Mouse (Mus musculus): ENCODE results near the gene Smg6. TPM values are rescaled to one million over a fixed set of nuclear protein-coding genes. Genes with fewer than 3 reads are reported as not detected.
"Not testable (repeated sequence)": the region's sequence is repeated elsewhere in the genome, so short reads cannot be mapped to it uniquely, and the experiment has no call there.

Gene Smg6
- total RNA-seq, 2 experiments from 2014 or later = 24.1 to 25.3 TPM

DNA sequence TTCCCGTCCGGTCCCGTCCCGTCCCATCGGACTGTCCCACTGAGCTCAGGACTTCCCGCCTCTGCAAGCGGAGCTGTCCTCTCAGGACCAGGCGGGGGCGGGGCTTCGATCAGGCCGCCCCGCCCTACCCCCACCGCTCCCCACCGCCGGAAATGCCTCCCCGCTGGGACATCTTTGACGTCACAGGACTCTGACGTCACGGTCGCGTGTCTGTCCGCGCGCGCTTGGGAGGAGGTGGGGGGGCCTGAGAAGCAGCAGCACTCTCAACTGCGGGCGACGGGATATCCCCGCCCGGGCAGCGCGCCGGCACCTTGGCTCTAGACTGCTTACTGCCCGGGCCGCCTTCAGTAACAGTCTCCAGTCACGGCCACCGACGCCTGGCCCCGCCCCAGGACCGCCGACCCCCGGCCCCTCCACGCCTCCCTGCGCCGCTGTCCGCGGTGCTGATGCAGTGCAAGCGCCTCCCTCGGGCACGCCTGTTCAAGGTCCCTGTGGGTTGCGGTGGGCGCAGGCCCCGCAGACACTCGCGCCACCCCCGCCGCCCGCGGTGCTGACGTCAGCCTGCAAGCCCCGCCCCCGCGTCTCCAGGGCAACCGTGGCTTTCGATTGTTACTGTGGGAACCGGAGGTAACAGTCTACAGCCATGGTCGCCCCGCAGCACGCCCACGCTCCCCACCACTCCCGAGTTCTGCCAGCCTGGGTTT is 247.6 kb downstream of the Smg6 start:
- DNase-seq = peak; percentile 84 to 91
- intact Hi-C loops (cut with DNase I) = loop anchor here (10.0 kb wide), 2 partner anchors 222 to 292 kb away; partner anchors contain the start of gene Tlcd2

DNA sequence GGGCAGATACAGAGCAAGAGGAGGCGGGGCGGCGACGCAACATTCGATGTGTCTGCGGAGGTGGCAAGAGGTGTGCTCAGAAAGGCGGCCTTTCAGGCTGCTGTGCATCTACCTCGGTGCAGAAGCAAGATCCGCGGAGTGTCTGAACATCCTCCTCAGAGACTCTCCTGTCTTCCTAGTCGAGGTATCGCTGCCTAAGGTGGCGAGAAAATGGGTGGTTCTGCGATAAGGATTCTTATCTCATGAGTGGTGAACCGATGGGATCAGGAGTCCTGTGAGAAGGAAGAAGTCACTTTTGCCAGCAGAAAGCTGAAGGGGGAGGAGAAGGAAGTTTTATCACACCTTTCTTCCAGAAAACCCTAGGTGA is 248.2 kb downstream of the Smg6 start:
- intact Hi-C loops (cut with DNase I) = loop anchor here (10.0 kb wide), 2 partner anchors 221 to 291 kb away; partner anchors contain the start of gene Tlcd2

DNA sequence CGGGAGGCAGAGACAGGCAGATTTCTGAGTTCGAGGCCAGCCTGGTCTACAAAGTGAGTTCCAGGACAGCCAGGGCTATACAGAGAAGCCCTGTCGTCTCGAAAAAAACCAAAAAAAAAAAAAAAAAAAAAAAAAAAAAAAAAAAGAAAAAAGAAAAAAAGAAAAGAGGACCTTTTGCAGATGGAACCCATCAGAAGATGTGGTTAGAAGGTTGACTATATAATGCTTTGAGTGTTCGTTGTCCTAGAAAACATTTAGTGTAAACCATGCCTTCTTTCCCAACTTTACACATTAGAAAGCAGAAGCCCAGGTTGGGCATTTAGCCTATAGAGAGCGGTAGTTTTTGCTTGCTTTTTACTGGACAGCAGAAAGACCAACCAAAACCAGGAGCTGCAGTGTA is 249.0 kb downstream of the Smg6 start:
- not testable (repeated sequence) for DNase-seq

More for the DNA sequence above, 248.2 kb downstream of the Smg6 start:
- DNase-seq = no peak

DNA sequence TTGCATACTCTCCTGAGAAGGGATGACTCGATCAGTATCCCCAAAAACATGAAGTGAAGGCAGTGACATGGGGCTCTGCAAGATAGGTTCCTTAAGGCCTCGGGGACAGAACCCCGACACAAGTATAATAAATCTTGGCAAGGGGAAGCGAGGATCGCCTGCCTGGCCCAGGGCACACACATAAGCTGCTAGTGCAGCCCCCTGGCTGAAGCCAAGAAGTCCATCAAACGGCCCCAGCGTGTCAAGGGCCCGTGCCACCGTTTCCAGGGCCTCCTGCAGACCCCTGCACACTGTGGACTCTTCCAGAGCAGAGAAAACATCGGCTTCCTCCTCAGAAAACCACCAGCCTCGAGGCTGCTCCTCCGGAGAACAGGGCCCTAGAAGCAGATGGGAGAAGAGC is 252.4 kb downstream of the Smg6 start:
- intact Hi-C loops (cut with DNase I) = loop anchor here (1.0 to 10.0 kb wide), 3 partner anchors 113 to 287 kb away; partner anchors contain the start of gene Tlcd2
- peak in 1 of 2 experiments; percentile 16 for DNase-seq

More for the DNA sequence above, 249.0 kb downstream of the Smg6 start:
- intact Hi-C loops (cut with DNase I) = loop anchor here (10.0 kb wide), 2 partner anchors 220 to 290 kb away; partner anchors contain the start of gene Tlcd2

DNA sequence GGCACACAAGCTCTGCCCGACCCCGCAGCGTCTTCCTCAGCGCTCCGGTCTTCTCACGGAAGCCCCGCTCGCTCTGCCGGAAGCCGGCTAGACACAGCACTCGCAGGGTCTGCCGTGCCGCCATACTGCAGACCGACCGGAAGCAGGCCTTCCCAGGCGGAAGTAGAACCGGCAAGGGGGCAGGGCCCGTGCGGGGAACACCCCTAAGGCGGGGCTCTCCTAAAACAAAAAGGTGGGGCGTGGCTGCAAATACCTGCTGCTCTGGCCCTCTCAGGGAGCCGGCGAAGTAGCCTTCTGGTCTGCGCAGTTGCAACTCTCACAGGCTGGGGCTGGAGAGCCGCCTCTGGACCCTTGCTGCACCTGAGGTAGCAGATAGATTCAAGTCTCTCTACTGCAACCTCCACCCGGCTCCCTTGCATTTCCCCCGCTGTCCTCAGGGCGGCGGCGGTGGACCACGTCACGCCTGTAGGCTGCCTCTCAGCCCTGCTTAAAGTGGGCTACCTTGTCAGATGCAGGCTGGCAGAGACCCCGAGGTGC is 253.1 kb downstream of the Smg6 start, which contains the start of gene Ovca2:
Gene Ovca2, minus strand, starts transcription at position 164 of the 537 bp plus-strand sequence.
- intact Hi-C loops (cut with DNase I) = loop anchor here (1.0 to 10.0 kb wide), 3 partner anchors 113 to 286 kb away; partner anchors contain the start of gene Tlcd2
- peak; percentile 91 to 94 for DNase-seq

DNA sequence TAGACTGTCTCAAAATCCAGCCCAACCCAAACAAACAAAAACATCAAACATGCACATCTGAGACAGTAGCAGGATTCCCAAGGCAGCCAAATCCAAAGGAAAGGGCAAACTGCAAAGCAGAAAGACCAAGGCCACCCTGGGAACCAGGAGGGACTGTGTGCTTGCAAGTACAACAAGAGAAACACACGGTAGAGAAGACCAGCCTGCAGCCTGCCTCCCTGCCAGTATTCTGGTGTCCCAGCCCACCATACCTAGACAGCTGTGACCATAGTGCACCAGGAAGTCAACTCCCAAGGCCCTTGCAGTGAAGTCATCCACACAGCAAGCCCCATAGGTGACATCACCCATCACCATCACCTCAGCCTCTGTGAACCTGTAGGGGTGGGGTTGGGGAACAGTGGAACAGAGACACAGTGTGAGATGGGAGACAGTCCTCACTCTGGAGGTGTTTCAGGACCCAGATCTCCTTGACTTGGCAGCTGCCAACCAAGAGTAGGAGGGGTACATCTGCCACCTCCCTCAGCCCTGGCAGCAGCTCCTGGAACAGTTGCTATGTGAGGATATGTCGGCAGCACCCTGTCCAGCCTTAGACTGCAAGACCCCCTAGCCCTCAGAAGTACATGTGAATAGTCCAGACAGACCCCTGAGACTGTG is 258.4 kb downstream of the Smg6 start:
- intact Hi-C loops (cut with DNase I) = no loop called here
- no peak for DNase-seq

DNA sequence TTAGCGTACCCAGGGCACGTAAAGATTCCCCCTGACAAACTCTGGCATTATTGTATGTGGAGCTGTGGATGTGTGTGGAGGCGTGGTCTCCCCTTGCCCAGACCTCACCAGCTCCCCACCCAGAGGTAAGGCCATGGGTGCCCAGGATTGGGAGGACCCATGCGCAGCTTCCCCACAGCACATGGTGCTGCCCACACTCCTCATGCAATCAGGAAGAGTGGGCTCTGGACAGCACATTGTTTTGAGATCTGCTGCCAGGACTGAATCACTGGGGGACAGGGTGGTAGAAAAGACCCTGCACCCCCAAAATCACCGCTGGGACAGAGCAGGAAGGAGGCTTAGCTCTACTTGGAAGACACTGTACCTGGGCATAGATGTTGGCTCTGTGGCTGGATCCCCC is 258.9 kb downstream of the Smg6 start:
- DNase-seq = no peak
- intact Hi-C loops (cut with DNase I) = no loop called here

DNA sequence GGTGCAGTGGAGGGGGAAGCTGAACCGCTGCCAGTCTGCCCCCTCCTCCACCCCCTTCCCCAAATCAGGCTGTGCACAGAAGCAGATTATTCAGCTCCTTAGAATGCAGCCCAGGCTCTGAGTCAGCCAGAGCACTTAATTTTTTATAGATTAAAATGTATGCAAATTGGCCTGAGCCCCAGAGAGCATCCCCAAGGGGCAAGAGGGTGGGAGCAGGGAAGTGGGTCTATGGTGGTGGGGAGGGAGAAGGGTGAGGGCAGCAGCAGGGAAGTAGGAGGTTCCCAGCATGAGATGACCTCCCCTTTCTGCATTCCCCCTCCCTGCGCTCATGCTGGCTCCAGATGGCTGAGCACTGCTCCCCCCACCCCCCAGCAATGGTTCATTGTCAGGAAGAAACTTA is 259.4 kb downstream of the Smg6 start:
- intact Hi-C loops (cut with DNase I) = no loop called here
- DNase-seq = no peak

DNA sequence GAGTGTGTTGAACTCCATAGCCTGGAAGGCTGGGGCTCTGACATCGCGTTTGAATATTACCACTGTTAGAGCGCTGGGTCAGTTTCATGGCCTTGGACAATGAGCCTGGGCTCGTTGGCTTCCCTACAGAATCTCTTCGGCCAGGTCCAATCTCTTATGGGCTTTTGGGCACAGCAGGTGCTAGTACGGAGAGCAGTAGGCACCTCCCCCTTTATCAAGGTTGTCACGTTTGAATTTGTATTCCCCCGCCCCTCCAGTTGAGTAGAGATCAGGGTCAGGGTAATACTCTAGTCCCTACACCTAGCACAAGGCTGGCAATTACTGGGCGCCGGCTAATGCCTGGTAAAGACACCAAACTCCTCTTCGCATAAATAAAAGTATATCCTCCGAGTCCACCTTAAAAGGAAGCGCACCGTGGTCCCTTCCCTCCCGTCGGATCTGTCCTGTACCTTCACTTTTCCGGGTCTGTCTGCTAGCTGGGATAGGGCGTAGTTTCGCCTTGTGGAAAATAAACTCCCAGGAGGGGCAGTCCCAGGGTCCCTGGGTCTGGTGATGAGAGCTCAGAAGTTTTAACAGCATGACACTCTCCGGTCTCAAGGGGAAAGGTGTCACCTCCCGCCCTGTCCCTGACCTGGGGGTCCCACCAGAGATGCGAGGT is 264.2 kb downstream of the Smg6 start:
- DNase-seq = peak in 1 of 2 experiments; percentile 14
- intact Hi-C loops (cut with DNase I) = loop anchor here (5.0 kb wide), 1 partner anchor 212 kb away; no protein-coding TSS in a partner anchor

DNA sequence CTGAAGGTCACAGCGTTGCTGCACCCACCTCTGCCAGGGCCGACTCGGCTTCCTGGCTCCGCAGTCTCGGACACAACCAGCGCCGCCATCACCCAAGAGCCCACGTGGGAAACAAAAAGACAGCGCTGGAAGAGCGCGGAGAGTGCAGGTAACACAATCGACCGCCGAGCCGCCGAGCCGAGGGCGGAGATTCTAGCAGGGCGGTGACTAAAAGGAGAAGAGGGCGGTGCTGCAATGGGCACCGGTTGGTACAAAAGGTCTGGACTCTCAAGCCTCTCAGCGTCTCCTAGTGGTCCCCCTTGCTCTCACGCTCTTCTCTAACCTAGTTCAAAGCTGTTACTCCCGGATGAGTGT is 264.7 kb downstream of the Smg6 start:
- intact Hi-C loops (cut with DNase I) = loop anchor here (5.0 kb wide), 1 partner anchor 212 kb away; no protein-coding TSS in a partner anchor
- peak; percentile 85 to 88 for DNase-seq

DNA sequence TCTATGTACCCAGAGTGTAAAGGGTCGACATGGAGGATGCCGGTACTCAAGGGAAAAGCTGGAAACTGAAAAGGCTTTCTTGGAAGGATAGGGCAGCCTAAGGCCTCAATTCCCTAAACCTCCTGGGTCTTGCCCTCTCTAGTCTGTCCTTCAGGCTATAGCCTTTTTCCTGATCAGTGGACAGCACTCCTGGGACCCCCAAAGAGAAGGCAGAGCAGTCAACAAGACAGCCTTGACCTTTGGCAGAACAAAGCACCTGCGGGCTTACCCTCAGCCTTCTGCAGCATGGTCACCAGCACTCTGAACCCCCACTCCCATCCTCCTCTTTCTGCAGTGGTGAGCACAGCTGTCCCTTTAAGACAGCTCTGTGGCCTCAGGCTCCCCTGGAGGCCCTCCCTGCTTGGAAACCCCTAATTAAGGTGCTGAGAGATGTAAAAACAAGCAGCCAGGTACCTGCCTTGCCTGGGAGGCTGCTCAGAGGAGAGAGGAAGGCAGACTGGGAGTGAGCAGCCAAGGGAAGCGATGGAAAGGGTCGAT is 265.4 kb downstream of the Smg6 start, which contains the start of gene Dph1:
Gene Dph1, minus strand, starts transcription at position 337 of the 537 bp plus-strand sequence.
- intact Hi-C loops (cut with DNase I) = loop anchor here (5.0 kb wide), 1 partner anchor 211 kb away; no protein-coding TSS in a partner anchor
- DNase-seq = no peak

DNA sequence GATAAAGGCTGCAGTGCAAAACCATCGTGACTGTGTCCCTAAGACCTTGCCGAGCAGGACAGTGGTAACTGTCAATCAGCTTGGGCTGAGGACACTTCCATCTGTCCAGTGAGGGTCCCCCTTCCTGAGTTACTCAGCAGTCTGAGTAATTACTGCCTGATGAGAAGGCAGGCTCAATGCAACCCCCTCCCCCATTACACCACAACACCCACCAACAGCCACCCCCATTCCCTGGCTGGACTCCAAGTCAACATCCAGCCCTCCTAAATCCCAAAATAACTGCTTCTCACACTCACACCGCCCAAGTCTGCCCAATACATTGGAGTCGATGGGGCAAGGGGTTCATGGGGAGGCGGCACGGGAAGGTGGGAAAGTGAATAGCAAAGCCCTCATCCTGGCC is 266.2 kb downstream of the Smg6 start:
- intact Hi-C loops (cut with DNase I) = loop anchor here (5.0 kb wide), 1 partner anchor 210 kb away; no protein-coding TSS in a partner anchor
- no peak for DNase-seq

DNA sequence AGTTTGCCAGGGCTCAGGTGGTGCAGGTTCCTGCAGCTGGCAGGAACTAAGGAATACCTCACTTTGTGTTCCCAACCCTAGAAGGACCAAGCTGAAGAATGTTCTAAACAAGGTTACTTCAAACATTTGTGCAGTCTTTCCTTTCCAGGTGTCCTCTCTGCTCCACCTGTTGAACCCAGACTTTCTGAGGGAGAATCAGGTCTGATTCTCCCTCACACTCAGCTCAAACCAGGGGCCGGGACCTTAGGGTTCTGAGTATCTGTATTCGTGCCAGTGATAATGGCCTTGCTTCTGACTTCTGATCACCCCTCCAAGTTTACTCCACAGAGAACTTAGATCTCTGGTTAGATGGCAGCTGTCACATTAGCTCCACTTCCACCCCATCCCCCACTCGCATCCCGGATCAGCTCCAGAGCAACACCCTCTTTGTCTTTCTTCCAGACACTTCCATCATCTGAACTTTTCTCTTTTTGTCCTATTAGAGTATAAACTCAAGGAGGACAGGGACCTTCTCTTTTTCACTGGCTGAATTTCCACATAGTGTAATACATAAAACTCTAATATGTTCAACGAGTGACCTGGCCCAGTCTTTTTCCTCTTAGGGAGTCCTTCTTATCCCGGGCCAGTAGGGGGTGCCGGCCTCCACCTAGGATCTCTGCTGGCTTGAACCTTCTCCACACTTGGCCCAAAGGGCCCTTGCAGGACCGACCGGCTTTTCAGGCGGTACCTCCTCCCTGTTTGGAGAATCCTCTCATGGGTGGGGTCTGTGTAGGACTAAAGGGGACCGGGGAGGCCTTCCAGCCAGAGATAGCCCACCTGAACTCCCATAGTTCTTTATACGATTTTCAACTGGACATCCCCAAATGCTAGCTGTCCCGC is 267.0 kb downstream of the Smg6 start:
- intact Hi-C loops (cut with DNase I) = loop anchor here (1.0 to 5.0 kb wide), 2 partner anchors 99 to 210 kb away; no protein-coding TSS in a partner anchor
- DNase-seq = peak; percentile 92

DNA sequence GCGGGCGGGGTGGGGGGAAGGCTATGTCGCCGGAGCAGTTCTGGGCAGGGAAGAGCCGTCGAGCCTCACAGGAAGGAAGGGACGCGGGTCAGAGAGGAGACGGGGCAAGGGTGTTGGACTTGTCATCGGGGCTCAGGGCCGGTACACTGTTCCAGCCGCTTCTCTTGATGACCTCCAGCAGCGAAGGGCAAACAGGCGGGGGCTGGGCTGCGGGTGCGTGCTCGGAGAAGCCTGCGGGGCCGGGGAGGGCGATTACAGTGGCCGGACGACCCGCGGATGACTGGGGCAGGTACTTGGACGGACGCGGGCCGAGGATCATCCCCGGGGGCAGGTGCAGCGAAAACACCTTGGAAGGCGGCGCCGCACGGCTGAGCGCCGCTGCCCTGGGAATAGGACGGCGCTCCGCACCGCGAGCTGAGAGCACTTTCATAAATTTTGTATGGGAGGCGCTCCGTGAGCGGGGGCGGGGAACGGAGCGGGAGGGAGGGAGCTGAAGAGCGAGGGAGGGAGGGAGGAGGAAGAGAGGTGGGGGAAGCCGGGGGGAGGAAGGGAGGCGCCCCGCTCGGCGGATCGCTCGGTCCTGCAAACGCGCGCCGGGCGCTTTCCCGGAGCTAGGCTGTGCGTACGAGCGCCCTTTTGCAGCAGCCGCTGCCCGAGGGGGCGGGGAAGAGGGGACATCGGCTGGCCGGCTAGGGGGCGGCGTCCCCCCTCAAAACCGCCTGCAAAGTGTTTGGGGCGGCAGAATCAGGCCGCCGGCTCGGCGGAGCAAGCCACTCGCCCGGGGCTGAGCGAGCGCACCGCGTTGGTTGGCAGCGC is 267.8 kb downstream of the Smg6 start, which contains the start of gene Rtn4rl1:
Gene Rtn4rl1, plus strand, starts transcription at position 528 of the 816 bp plus-strand sequence.
- peak; percentile 81 to 86 for DNase-seq
- intact Hi-C loops (cut with DNase I) = loop anchor here (1.0 to 5.0 kb wide), 3 partner anchors 37 to 209 kb away; no protein-coding TSS in a partner anchor

DNA sequence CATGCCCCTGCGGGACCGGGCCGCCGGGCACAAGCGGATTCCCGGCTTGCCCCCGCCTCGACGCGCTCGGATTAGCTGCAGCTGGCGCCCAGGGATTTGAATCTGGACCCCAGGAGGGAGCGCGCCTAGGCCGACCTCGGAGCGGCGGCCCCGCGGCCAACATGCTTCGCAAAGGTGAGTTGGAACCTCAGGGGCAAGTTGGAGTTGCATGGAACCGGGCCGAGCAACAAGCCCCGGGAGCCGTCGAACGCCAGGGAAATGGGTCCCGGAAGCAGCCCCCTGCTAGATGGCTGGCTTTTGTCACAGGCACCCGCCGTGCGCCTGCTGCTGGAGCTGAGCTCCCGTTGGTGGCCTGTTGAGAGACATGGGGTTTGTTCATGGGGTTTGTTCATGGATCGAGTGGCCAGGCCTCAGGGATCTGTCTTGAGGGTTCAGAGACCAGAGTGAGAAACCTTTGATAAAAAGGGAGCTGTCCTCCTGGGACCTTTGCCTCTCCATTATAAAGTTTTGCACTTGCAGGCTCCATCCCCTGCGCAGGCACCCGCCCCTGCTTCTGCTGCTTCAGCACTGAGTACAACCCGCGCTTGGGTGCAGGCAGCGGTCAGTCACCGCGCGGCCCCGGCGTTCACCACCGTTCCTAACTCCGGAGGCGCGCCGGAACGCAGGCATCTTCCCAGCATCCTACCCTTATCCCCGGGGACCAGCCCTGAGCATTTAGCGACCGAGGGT is 268.7 kb downstream of the Smg6 start:
- peak; percentile 57 to 63 for DNase-seq
- intact Hi-C loops (cut with DNase I) = loop anchor here (2.0 to 5.0 kb wide), 2 partner anchors 37 to 208 kb away; no protein-coding TSS in a partner anchor

DNA sequence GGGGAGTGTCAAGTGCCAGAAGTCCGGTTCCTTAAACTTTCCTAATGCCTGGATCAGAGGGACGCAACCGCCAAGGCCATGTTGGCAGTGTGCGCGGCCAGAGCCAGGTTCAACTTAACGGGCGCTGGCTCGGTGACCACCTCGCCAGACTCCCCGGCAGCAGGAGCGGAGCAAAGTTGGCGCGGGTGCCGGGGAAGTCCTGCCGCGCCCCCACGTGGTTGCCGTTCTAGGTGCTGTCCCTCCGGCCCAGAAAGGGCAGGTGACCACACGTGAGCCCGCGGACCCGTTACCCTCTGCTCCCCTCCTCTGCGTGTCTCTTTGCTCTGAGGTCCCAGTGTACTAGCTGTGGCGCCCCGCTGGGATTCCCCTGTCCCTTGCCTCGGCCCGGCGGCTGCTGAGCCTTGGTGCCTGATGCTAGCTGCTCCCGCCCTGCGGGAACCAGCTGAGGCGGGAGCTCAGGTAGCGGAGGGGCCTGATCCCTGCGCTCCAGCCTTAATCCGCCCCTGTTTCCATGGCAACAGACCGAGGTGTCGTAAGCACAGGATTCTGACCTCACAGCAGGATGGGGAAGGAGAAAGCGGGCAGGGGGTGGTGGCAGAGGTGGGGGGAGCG is 269.3 kb downstream of the Smg6 start:
- intact Hi-C loops (cut with DNase I) = loop anchor here (2.0 to 5.0 kb wide), 2 partner anchors 36 to 207 kb away; no protein-coding TSS in a partner anchor
- peak; percentile 62 to 64 for DNase-seq

DNA sequence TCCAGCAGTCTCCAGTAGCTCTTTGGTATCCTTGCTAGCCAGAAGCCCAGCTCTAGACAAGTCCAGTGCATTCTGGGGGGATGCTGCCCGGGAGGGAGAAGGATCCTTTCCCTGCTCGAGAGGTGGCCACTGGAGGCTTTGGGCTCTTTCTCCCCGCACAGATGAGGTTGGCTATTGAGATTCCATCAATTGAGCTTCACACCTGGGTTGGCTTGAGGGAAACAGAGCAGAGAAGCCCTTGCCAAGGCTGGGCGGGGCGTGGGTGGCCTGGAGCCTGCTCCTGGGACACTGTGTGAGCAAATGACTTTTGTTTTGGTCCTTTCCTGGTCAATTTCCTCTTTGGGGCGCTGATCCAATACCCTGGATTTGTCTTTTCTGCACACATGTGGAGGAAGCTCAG is 270.5 kb downstream of the Smg6 start:
- intact Hi-C loops (cut with DNase I) = no loop called here
- DNase-seq = no peak

Data from heart, postnatal 10 days (tissue).